Comparison of ENCODE assay signal across 21 mouse cellular contexts in the genomic region with DNA sequence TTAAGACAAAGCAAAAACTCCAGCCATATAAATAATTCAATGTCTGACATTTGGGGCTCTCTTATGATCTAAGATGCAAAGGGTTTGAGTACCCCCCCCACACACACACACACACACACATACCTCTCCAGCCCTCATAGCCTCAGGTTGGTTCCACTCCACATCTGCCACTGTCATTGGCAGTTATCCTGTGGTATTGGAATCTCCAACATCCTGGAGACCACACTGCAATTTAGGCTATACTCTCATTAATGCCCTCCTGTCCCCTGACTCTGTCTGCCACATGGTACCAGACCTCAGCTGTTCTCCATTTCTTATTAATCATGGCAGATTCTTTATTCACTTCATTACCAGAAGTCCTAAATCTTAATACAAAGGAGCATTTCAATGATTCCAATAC.
A peak's percentile ranks its signal among the peaks of the same experiment; 100 is the strongest.
DNase-seq lines count a peak whose midpoint lies in the region; ATAC-seq lines count a peak whose summit lies in the region.
"Had no signal": no experiment of that assay in that cellular context is flagged by ENCODE, and none has a peak within 500 bp of the region (broad histone marks: within the 10 kb centered on the region; RNA-seq: fewer than 3 reads in every experiment).

No protein-coding gene starts in this region.

- no peak overlapping the region for H3K4me2 ChIP-seq in midbrain, embryonic 12.5 days (replicated peaks)
- H3K4me2 ChIP-seq in midbrain, embryonic 15.5 days, result no peak overlapping the region
- H3K4me2 ChIP-seq in midbrain, embryonic 14.5 days (ENCODE audit: low read length), result no peak overlapping the region
- H3K4me2 ChIP-seq in midbrain, embryonic 16.5 days (ENCODE audit: low read length), result no peak overlapping the region
- H3K4me2 ChIP-seq: embryonic facial prominence, embryonic 13.5 days; embryonic facial prominence, embryonic 15.5 days; forebrain, embryonic 12.5 days had no signal

- H3K4me1 ChIP-seq in midbrain, embryonic 12.5 days, result no peaks in the 10 kb centered on the region
- 0 out of 2 replicates have a peak, but pooled peaks cover 4% of the 10 kb centered on the region for H3K4me1 ChIP-seq in midbrain, embryonic 15.5 days
- H3K4me1 ChIP-seq in midbrain, embryonic 14.5 days (ENCODE audit: control insufficient read depth, insufficient read depth, low read length), result peaks cover 3% of the 10 kb centered on the region; the same call in 1 of the 2 replicates
- peaks cover 6% of the 10 kb centered on the region; the same call in 1 of the 2 replicates for H3K4me1 ChIP-seq in midbrain, embryonic 16.5 days (ENCODE audit: control insufficient read depth, insufficient read depth, low read length)
- H3K4me1 ChIP-seq: embryonic facial prominence, embryonic 13.5 days; embryonic facial prominence, embryonic 15.5 days; forebrain, embryonic 10.5 days; forebrain, embryonic 12.5 days had no signal

- no peaks in the 10 kb centered on the region for H3K36me3 ChIP-seq in midbrain, embryonic 12.5 days
- no peaks in the 10 kb centered on the region for H3K36me3 ChIP-seq in midbrain, embryonic 15.5 days (replicated peaks)
- no peaks in the 10 kb centered on the region for H3K36me3 ChIP-seq in midbrain, embryonic 14.5 days (ENCODE audit: control insufficient read depth, insufficient read depth, low read length)
- no peaks in the 10 kb centered on the region for H3K36me3 ChIP-seq in midbrain, embryonic 16.5 days (ENCODE audit: control insufficient read depth, insufficient read depth, low read length)
- H3K36me3 ChIP-seq: embryonic facial prominence, embryonic 13.5 days; embryonic facial prominence, embryonic 15.5 days; forebrain, embryonic 10.5 days; forebrain, embryonic 12.5 days had no signal

- no peak overlapping the region for H3K9ac ChIP-seq in midbrain, embryonic 12.5 days (replicated peaks)
- no peak overlapping the region for H3K9ac ChIP-seq in midbrain, embryonic 15.5 days
- H3K9ac ChIP-seq in midbrain, embryonic 14.5 days (replicated peaks; ENCODE audit: low read length), result no peak overlapping the region
- no peak overlapping the region for H3K9ac ChIP-seq in midbrain, embryonic 16.5 days (ENCODE audit: low read depth, low read length)
- H3K9ac ChIP-seq: embryonic facial prominence, embryonic 13.5 days; embryonic facial prominence, embryonic 15.5 days; forebrain, embryonic 12.5 days had no signal

- H3K27me3 ChIP-seq in midbrain, embryonic 12.5 days, result no peaks in the 10 kb centered on the region
- no peaks in the 10 kb centered on the region for H3K27me3 ChIP-seq in midbrain, embryonic 15.5 days (replicated peaks)
- H3K27me3 ChIP-seq in midbrain, embryonic 14.5 days (ENCODE audit: control insufficient read depth, insufficient read depth, low read length), result no peaks in the 10 kb centered on the region
- H3K27me3 ChIP-seq in midbrain, embryonic 16.5 days (ENCODE audit: control insufficient read depth, insufficient read depth, low read depth, low read length), result no peaks in the 10 kb centered on the region
- H3K27me3 ChIP-seq: embryonic facial prominence, embryonic 13.5 days; embryonic facial prominence, embryonic 15.5 days; forebrain, embryonic 12.5 days had no signal

- no peak overlapping the region for H3K4me3 ChIP-seq in midbrain, embryonic 12.5 days
- no peak overlapping the region for H3K4me3 ChIP-seq in midbrain, embryonic 15.5 days
- H3K4me3 ChIP-seq in midbrain, embryonic 14.5 days (replicated peaks; ENCODE audit: low read depth, low read length), result no peak overlapping the region
- no peak overlapping the region for H3K4me3 ChIP-seq in midbrain, embryonic 16.5 days (ENCODE audit: low read depth, low read length)
- H3K4me3 ChIP-seq: embryonic facial prominence, embryonic 13.5 days; embryonic facial prominence, embryonic 15.5 days; erythroblast, embryonic 14.5 days; forebrain, embryonic 10.5 days; forebrain, embryonic 12.5 days had no signal

- ATAC-seq in midbrain, embryonic 12.5 days (ENCODE audit: low FRiP score, low read depth), result peak; percentile 63; the same call in 1 of the 2 replicates
- no peak for ATAC-seq in midbrain, embryonic 15.5 days (replicated peaks)
- peak; percentile 43; the same call in 1 of the 2 replicates for ATAC-seq in midbrain, embryonic 14.5 days (ENCODE audit: low FRiP score, low TSS enrichment)
- no peak for ATAC-seq in midbrain, embryonic 16.5 days
- ATAC-seq: forebrain, embryonic 14.5 days; forebrain, embryonic 16.5 days had no signal

- no peaks in the 10 kb centered on the region for H3K9me3 ChIP-seq in midbrain, embryonic 12.5 days
- no peaks in the 10 kb centered on the region for H3K9me3 ChIP-seq in midbrain, embryonic 15.5 days
- no peaks in the 10 kb centered on the region for H3K9me3 ChIP-seq in midbrain, embryonic 14.5 days (ENCODE audit: control insufficient read depth, low read length)
- H3K9me3 ChIP-seq in midbrain, embryonic 16.5 days (replicated peaks; ENCODE audit: control insufficient read depth, low read length, poor library complexity, severe bottlenecking), result no peaks in the 10 kb centered on the region
- H3K9me3 ChIP-seq: embryonic facial prominence, embryonic 13.5 days; embryonic facial prominence, embryonic 15.5 days; forebrain, embryonic 10.5 days; forebrain, embryonic 12.5 days had no signal

- no peak for DNase-seq in midbrain, embryonic 14.5 days
- DNase-seq: adrenal gland, adult 2 months; adrenal gland, postnatal 10 days; adrenal gland, postnatal 25 days; cerebellum, adult 11 months; cerebellum, adult 18-20 months; cerebellum, adult 8-10 months; cerebellum, adult 9-11 months; cerebellum, postnatal 14 days; cerebellum, postnatal 36 days; embryo, embryonic 11 days had no signal

- H3K27ac ChIP-seq in midbrain, embryonic 12.5 days (replicated peaks), result no peak overlapping the region
- no peak overlapping the region for H3K27ac ChIP-seq in midbrain, embryonic 15.5 days
- H3K27ac ChIP-seq in midbrain, embryonic 14.5 days (replicated peaks; ENCODE audit: low read depth, low read length), result no peak overlapping the region
- no peak overlapping the region for H3K27ac ChIP-seq in midbrain, embryonic 16.5 days (ENCODE audit: low read length)
- H3K27ac ChIP-seq: embryonic facial prominence, embryonic 13.5 days; embryonic facial prominence, embryonic 15.5 days; forebrain, embryonic 10.5 days; forebrain, embryonic 12.5 days had no signal

Comparison
In these comparisons a context has a peak if more than half of its experiments do, and no peak if none do; other contexts are left out.
1. ATAC-seq: peak in midbrain, embryonic 12.5 days (single experiment) and midbrain, embryonic 14.5 days (single experiment); none in midbrain, embryonic 15.5 days (single experiment) and midbrain, embryonic 16.5 days (single experiment).